Mouse (Mus musculus): ENCODE measurements around the gene Ppp2r2d. TPM values are rescaled to one million over a fixed set of nuclear protein-coding genes. Genes with fewer than 3 reads are reported as not detected.

Gene Ppp2r2d
- total and polyA plus RNA-seq, 2 experiments from 2014 or later = 70.8 to 99.5 TPM

DNA sequence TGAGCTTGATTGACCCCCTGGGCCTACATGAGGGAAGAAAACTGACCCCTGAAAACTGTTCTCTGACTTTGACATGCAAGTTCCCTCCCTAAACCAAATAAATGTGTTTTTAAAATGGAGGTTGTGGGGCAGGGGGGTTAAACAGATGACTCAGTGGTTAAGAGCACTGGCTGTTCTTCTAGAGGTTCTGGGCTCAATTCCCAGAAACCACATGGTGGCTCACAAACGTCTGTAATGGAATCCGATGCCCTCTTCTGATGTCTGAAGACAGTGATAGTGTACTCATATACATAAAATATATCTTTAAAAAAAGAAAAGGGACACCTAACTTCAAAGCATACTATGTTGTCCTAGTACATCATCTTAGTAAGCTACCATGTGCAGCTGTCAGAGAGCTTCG, 29.2 kb downstream of the Ppp2r2d start:
- H3K36me3 ChIP-seq (ENCODE audit: insufficient read depth, low read length) = peaks cover 67% of the 10 kb centered on the region
- DNase-seq (ENCODE audit: low spot score) (no peak), ATAC-seq (no peak)
- no peak overlapping the region for H3K9ac ChIP-seq (replicated peaks; ENCODE audit: low read length)
- no peaks in the 10 kb centered on the region for H3K27me3 ChIP-seq (ENCODE audit: insufficient read depth, low read length)
- H3K4me3 ChIP-seq (ENCODE audit: low read length) = no peak overlapping the region
- H3K27ac ChIP-seq = no peak overlapping the region
- no peak for TF ChIP-seq CTCF (IDR thresholded peaks at IDR 0.05; ENCODE audit: low read depth)
- H3K4me2 ChIP-seq (ENCODE audit: low read depth, low read length) = no peak overlapping the region
- H3K4me1 ChIP-seq (ENCODE audit: insufficient read depth, low read length) = no peaks in the 10 kb centered on the region
- WGBS = 61% methylated on average over 3 of the region's 3 CpGs
- H3K9me3 ChIP-seq (ENCODE audit: low read length) = no peaks in the 10 kb centered on the region

DNA sequence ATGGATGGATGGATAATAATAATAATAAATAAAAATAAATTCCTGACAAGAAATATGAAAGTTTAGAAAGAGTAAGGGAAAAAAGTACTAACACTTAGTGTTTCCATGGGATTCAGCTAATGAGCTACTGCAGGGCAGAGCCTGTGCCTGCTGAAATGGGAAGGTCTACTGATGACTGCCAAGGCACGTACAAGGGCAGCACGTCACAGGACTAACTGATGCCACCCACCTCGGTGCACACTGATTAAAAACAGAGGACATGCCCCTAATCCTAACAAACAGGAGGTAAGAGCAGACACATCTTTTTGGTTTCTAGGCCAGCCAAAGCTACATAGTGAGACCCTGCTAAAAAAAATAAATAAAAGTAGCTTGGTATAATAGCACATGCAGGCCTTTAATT, 37.8 kb downstream of the Ppp2r2d start:
- Histone ChIP-seq H3K4me3 (ENCODE audit: low read length) (no peak overlapping the region), H3K36me3 (ENCODE audit: insufficient read depth, low read length) (peaks cover 41% of the 10 kb centered on the region), H3K27me3 (ENCODE audit: insufficient read depth, low read length) (no peaks in the 10 kb centered on the region), H3K4me1 (ENCODE audit: insufficient read depth, low read length) (no peaks in the 10 kb centered on the region), H3K27ac (no peak overlapping the region), H3K9me3 (ENCODE audit: low read length) (no peaks in the 10 kb centered on the region), H3K9ac (replicated peaks; ENCODE audit: low read length) (no peak overlapping the region), H3K4me2 (ENCODE audit: low read depth, low read length) (no peak overlapping the region)
- 94% methylated on average over 3 of the region's 3 CpGs for WGBS
- DNase-seq (ENCODE audit: low spot score) (no peak), ATAC-seq (no peak)
- TF ChIP-seq CTCF (IDR thresholded peaks at IDR 0.05; ENCODE audit: low read depth) = no peak

DNA sequence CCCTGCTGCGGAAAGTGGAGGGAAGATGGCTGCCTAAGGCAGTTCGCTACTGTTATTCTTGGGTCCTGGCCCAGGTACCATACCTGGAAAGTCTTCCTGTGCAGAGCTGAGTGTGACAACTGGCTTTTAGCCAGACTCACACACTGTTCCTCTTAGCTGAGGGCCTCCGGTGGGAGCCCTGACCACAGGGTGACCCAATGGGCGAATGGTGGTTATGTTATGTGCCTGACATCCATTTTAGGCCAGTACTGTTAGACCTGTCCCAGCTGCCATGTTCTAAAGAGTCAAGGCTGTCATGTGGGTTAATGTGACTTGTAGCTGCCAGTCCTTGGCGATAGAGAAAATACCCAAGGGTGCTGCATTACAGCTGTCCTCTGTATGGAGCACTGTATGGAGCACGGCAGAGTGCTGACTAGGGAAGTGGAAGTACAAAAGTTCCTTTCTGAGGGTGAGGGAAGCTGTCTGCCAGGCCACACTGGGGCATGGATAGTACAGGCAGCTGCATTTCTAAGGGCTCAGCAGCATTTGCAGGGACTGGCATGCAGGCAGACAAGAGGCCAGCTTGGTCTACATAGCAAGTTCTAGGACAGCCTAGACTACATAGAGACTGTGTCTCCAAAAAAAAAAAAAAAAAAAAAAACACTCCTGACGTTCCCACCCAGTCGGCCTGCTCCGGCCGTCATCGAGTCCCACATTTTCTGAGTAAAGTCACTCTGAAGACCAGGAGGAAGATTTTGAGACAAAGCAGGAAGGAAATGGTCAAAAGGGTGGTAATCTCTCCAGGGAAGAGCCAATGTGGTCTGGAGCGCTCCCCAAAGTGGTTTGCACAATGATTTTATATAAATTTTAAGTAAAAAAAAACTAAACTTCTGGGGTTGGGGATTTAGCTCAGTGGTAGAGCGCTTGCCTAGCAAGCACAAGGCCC, 39.7 kb downstream of the Ppp2r2d start:
- no peaks in the 10 kb centered on the region for H3K9me3 ChIP-seq (ENCODE audit: low read length)
- peaks cover 25% of the 10 kb centered on the region for H3K36me3 ChIP-seq (ENCODE audit: insufficient read depth, low read length)
- DNase-seq (ENCODE audit: low spot score) (no peak), ATAC-seq (no peak)
- no peak overlapping the region for H3K4me3 ChIP-seq (ENCODE audit: low read length)
- no peaks in the 10 kb centered on the region for H3K4me1 ChIP-seq (ENCODE audit: insufficient read depth, low read length)
- H3K9ac ChIP-seq (replicated peaks; ENCODE audit: low read length) = no peak overlapping the region
- no peak for TF ChIP-seq CTCF (IDR thresholded peaks at IDR 0.05; ENCODE audit: low read depth)
- no peak overlapping the region for H3K27ac ChIP-seq
- 86% methylated on average over 13 of the region's 13 CpGs for WGBS
- H3K4me2 ChIP-seq (ENCODE audit: low read depth, low read length) = no peak overlapping the region
- H3K27me3 ChIP-seq (ENCODE audit: insufficient read depth, low read length) = no peaks in the 10 kb centered on the region

GRCm38 (mm10) chr7:138898122-138898521, 52.2 kb downstream of the Ppp2r2d start:
- peaks cover 29% of the 10 kb centered on the region; the same call in 1 of the 2 replicates for H3K36me3 ChIP-seq (ENCODE audit: insufficient read depth, low read length)
- H3K9me3 ChIP-seq (ENCODE audit: low read length) = no peaks in the 10 kb centered on the region
- no peak overlapping the region for H3K9ac ChIP-seq (replicated peaks; ENCODE audit: low read length)
- DNase-seq (ENCODE audit: low spot score) = no peak
- ATAC-seq = no peak
- no peak for TF ChIP-seq CTCF (IDR thresholded peaks at IDR 0.05; ENCODE audit: low read depth)
- H3K27ac ChIP-seq = no peak overlapping the region
- H3K4me3 ChIP-seq (ENCODE audit: low read length) = no peak overlapping the region
- no peak overlapping the region for H3K4me2 ChIP-seq (ENCODE audit: low read depth, low read length)
- no peaks in the 10 kb centered on the region for H3K27me3 ChIP-seq (ENCODE audit: insufficient read depth, low read length)
- H3K4me1 ChIP-seq (ENCODE audit: insufficient read depth, low read length) = no peaks in the 10 kb centered on the region
- 70% methylated on average over 2 of the region's 2 CpGs for WGBS

GRCm38 (mm10) chr7:138898743-138899142, 52.9 kb downstream of the Ppp2r2d start:
- WGBS = 86% methylated on average over 4 of the region's 4 CpGs

GRCm38 (mm10) chr7:138903886-138904435, 58.1 kb downstream of the Ppp2r2d start:
- no peak for TF ChIP-seq CTCF (IDR thresholded peaks at IDR 0.05; ENCODE audit: low read depth)
- 82% methylated on average over 7 of the region's 7 CpGs for WGBS
- no peaks in the 10 kb centered on the region for H3K27me3 ChIP-seq (ENCODE audit: insufficient read depth, low read length)
- H3K9me3 ChIP-seq (ENCODE audit: low read length) = no peaks in the 10 kb centered on the region
- H3K27ac ChIP-seq = no peak overlapping the region
- H3K9ac ChIP-seq (replicated peaks; ENCODE audit: low read length) = no peak overlapping the region
- no peak overlapping the region for H3K4me3 ChIP-seq (ENCODE audit: low read length)
- peaks cover 15% of the 10 kb centered on the region for H3K4me1 ChIP-seq (ENCODE audit: insufficient read depth, low read length)
- no peak overlapping the region for H3K4me2 ChIP-seq (ENCODE audit: low read depth, low read length)
- no peak for ATAC-seq
- peaks cover under 1% of the 10 kb centered on the region; the same call in 1 of the 2 replicates for H3K36me3 ChIP-seq (ENCODE audit: insufficient read depth, low read length)
- no peak for DNase-seq (ENCODE audit: low spot score)

More at GRCm38 (mm10) chr7:138898743-138899142, 52.9 kb downstream of the Ppp2r2d start:
- H3K4me3 ChIP-seq (ENCODE audit: low read length) = no peak overlapping the region
- no peaks in the 10 kb centered on the region for H3K9me3 ChIP-seq (ENCODE audit: low read length)
- H3K4me2 ChIP-seq (ENCODE audit: low read depth, low read length) = no peak overlapping the region
- no peak overlapping the region for H3K9ac ChIP-seq (replicated peaks; ENCODE audit: low read length)
- H3K27me3 ChIP-seq (ENCODE audit: insufficient read depth, low read length) = no peaks in the 10 kb centered on the region
- no peak for ATAC-seq
- no peak for DNase-seq (ENCODE audit: low spot score)
- no peak overlapping the region for H3K27ac ChIP-seq
- H3K4me1 ChIP-seq (ENCODE audit: insufficient read depth, low read length) = no peaks in the 10 kb centered on the region
- TF ChIP-seq CTCF (IDR thresholded peaks at IDR 0.05; ENCODE audit: low read depth) = no peak
- peaks cover 28% of the 10 kb centered on the region; the same call in 1 of the 2 replicates for H3K36me3 ChIP-seq (ENCODE audit: insufficient read depth, low read length)
